In the genomic region with DNA sequence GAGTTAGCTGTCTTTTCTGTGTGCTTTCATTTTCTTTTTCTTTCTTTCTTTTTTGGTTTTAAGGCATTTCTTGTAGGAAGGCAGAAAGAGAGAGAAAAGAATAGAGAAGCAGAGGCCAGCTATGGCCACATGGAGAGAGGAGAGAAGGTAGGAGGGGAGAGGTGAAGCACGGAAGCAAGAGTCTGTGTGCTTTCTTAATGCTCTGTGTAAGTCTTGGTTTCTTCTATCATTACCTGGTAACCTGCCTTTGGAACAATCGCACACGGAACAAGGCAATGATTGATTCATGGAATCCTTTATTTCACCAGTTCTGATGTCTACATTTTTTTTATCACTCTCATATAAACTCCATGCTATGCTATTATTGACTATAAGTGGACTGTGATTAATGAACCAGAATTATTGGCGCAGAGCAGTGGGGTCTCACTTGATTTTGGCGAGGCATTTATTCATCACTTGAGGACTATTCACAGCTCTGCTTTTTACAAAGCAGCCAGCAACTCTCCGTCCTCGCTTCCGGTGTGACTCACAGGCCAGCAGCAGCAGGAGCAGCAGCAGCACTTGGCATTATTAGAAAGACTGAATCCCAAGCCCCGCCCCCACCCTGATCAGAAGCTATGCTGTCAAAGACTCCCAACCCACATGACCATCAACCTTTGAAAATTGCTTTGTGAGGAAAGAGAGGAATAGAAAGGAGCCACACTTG, we compare ENCODE assay signal across 9 mouse cellular contexts.
DNase-seq lines count a peak whose midpoint lies in the region; ATAC-seq lines count a peak whose summit lies in the region.
"Had no signal": no experiment of that assay in that cellular context is flagged by ENCODE, and none has a peak within 500 bp of the region (broad histone marks: within the 10 kb centered on the region; RNA-seq: fewer than 3 reads in every experiment).

No protein-coding gene starts in this region.

- H3K4me2 ChIP-seq in forebrain, embryonic 11.5 days (ENCODE audit: low read depth, low read length, severe bottlenecking) = peak overlapping the region; percentile 5; the same call in 1 of the 2 replicates
- peak overlapping the region; percentile 26 for H3K4me2 ChIP-seq in midbrain, embryonic 14.5 days (ENCODE audit: low read length)
- H3K4me2 ChIP-seq in kidney, embryonic 15.5 days = no peak overlapping the region

- WGBS in forebrain, embryonic 11.5 days = 27% methylated on average over 9 of the region's 9 CpGs
- WGBS in midbrain, embryonic 14.5 days = 28% methylated on average over 9 of the region's 9 CpGs
- WGBS in kidney, embryonic 15.5 days = 63% methylated on average over 9 of the region's 9 CpGs

- H3K27ac ChIP-seq in forebrain, embryonic 11.5 days (ENCODE audit: low read depth, low read length) = no peak overlapping the region; the same call in 1 of the 2 replicates
- H3K27ac ChIP-seq in midbrain, embryonic 14.5 days (replicated peaks; ENCODE audit: low read depth, low read length) = peak overlapping the region; percentile 69
- H3K27ac ChIP-seq in kidney, embryonic 15.5 days = no peak overlapping the region
- H3K27ac ChIP-seq: macrophage had no signal

- H3K9me3 ChIP-seq in forebrain, embryonic 11.5 days (ENCODE audit: control insufficient read depth, low read length) = no peaks in the 10 kb centered on the region
- H3K9me3 ChIP-seq in midbrain, embryonic 14.5 days (ENCODE audit: control insufficient read depth, low read length) = no peaks in the 10 kb centered on the region
- H3K9me3 ChIP-seq in kidney, embryonic 15.5 days (replicated peaks) = no peaks in the 10 kb centered on the region

- ATAC-seq in forebrain, embryonic 11.5 days (replicated peaks; ENCODE audit: low FRiP score) = peak; percentile 94
- peak; percentile 91 for ATAC-seq in midbrain, embryonic 14.5 days (ENCODE audit: low FRiP score, low TSS enrichment)
- no peak for ATAC-seq in CD4-positive, CD25-positive, alpha-beta regulatory T cell, adult 4 months
- ATAC-seq in kidney, embryonic 15.5 days (replicated peaks; ENCODE audit: low FRiP score) = no peak

- H3K36me3 ChIP-seq in forebrain, embryonic 11.5 days (ENCODE audit: control insufficient read depth, insufficient read depth, low read length) = no peaks in the 10 kb centered on the region
- H3K36me3 ChIP-seq in midbrain, embryonic 14.5 days (ENCODE audit: control insufficient read depth, insufficient read depth, low read length) = no peaks in the 10 kb centered on the region
- H3K36me3 ChIP-seq in kidney, embryonic 15.5 days = no peaks in the 10 kb centered on the region

- DNase-seq in cerebellum, postnatal 10 days = peak; percentile 47
- no peak for DNase-seq in cerebellum, adult 11 months
- DNase-seq in 3T3-L1 (ENCODE audit: low read depth, low spot score) = peak; percentile 23
- peak; percentile 77 for DNase-seq in forebrain, embryonic 11.5 days (ENCODE audit: low spot score)
- peak; percentile 88 for DNase-seq in midbrain, embryonic 14.5 days
- DNase-seq in adipocyte (ENCODE audit: low spot score) = no peak

- H3K4me1 ChIP-seq in forebrain, embryonic 11.5 days (replicated peaks; ENCODE audit: control insufficient read depth, insufficient read depth, low read length) = no peaks in the 10 kb centered on the region
- 0 out of 2 replicates have a peak, but pooled peaks cover 7% of the 10 kb centered on the region for H3K4me1 ChIP-seq in midbrain, embryonic 14.5 days (ENCODE audit: control insufficient read depth, insufficient read depth, low read length)
- H3K4me1 ChIP-seq in kidney, embryonic 15.5 days = no peaks in the 10 kb centered on the region

- H3K4me3 ChIP-seq in forebrain, embryonic 11.5 days (ENCODE audit: low read depth, low read length) = no peak overlapping the region
- no peak overlapping the region for H3K4me3 ChIP-seq in midbrain, embryonic 14.5 days (replicated peaks; ENCODE audit: low read depth, low read length)
- no peak overlapping the region for H3K4me3 ChIP-seq in kidney, embryonic 15.5 days (replicated peaks)

- H3K27me3 ChIP-seq in forebrain, embryonic 11.5 days (ENCODE audit: control insufficient read depth, insufficient read depth, low read length) = no peaks in the 10 kb centered on the region
- H3K27me3 ChIP-seq in midbrain, embryonic 14.5 days (ENCODE audit: control insufficient read depth, insufficient read depth, low read length) = no peaks in the 10 kb centered on the region
- no peaks in the 10 kb centered on the region for H3K27me3 ChIP-seq in kidney, embryonic 15.5 days

- H3K9ac ChIP-seq in forebrain, embryonic 11.5 days (ENCODE audit: low read length) = no peak overlapping the region
- H3K9ac ChIP-seq in midbrain, embryonic 14.5 days (replicated peaks; ENCODE audit: low read length) = 0 out of 2 replicates have a peak overlapping the region, but pooled peaks have one; percentile 9
- H3K9ac ChIP-seq in kidney, embryonic 15.5 days = no peak overlapping the region

Comparison
In these comparisons a context has a peak if more than half of its experiments do, and no peak if none do; other contexts are left out.
1. DNase-seq: peak in cerebellum, postnatal 10 days (2 of 2), 3T3-L1 (single experiment), forebrain, embryonic 11.5 days (single experiment) and midbrain, embryonic 14.5 days (single experiment); none in cerebellum, adult 11 months (single experiment) and adipocyte (single experiment).
2. ATAC-seq: peak in forebrain, embryonic 11.5 days (single experiment) and midbrain, embryonic 14.5 days (single experiment); none in CD4-positive, CD25-positive, alpha-beta regulatory T cell, adult 4 months (single experiment) and kidney, embryonic 15.5 days (single experiment).